Mouse (Mus musculus): ENCODE measurements around the gene E130114P18Rik. TPM values are rescaled to one million over a fixed set of nuclear protein-coding genes. Genes with fewer than 3 reads are reported as not detected.

Gene E130114P18Rik
- polyA plus RNA-seq, 1 experiment from 2014 or later: 2.7 TPM

GRCm38 (mm10) chr4:97816001-97816400, 38.1 kb upstream of the E130114P18Rik start:
- Histone ChIP-seq H3K27ac (replicated peaks) (no peak overlapping the region), H3K4me1 (no peaks in the 10 kb centered on the region), H3K4me3 (no peak overlapping the region), H3K27me3 (ENCODE audit: low read depth, poor library complexity, severe bottlenecking) (peaks cover 7% of the 10 kb centered on the region; the same call in 1 of the 2 replicates), H3K9me3 (replicated peaks) (no peaks in the 10 kb centered on the region), H3K36me3 (no peaks in the 10 kb centered on the region)
- no peak for DNase-seq (ENCODE audit: low spot score)

DNA sequence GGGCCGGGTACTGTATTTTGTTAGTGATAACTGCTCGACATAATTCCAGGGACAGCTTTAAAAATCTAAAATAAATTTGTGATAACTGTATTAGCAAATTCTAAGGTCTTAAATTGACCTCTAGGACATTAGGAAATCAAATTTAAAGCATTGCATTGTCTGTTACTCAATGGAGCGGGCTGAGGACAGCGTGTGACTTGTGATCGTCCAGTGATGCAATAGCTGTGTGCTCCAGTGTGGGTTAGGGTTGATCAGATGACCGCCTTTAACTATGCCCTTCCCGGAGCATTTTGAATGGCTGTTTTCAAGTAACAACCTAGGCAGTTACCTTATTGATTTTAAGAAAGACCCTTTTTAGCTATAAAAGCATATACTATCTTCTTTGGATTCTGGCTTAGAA, 36.6 kb upstream of the E130114P18Rik start:
- Histone ChIP-seq H3K4me3 (no peak overlapping the region), H3K27ac (replicated peaks) (no peak overlapping the region), H3K9me3 (replicated peaks) (no peaks in the 10 kb centered on the region), H3K36me3 (no peaks in the 10 kb centered on the region), H3K4me1 (no peaks in the 10 kb centered on the region), H3K27me3 (ENCODE audit: low read depth, poor library complexity, severe bottlenecking) (no peaks in the 10 kb centered on the region)
- 93% methylated on average over 7 of the region's 7 CpGs for WGBS
- no peak for DNase-seq (ENCODE audit: low spot score)

GRCm38 (mm10) chr4:97813996-97814395, 36.1 kb upstream of the E130114P18Rik start:
- Histone ChIP-seq H3K4me1 (no peaks in the 10 kb centered on the region), H3K4me3 (no peak overlapping the region)
- WGBS: 85% methylated on average over 4 of the region's 4 CpGs

GRCm38 (mm10) chr4:97813035-97813434, 35.2 kb upstream of the E130114P18Rik start:
- H3K4me3 ChIP-seq: no peak overlapping the region
- no peaks in the 10 kb centered on the region for H3K4me1 ChIP-seq
- 88% methylated on average over 5 of the region's 5 CpGs for WGBS

More at GRCm38 (mm10) chr4:97813996-97814395, 36.1 kb upstream of the E130114P18Rik start:
- Histone ChIP-seq H3K36me3 (no peaks in the 10 kb centered on the region), H3K27me3 (ENCODE audit: low read depth, poor library complexity, severe bottlenecking) (no peaks in the 10 kb centered on the region), H3K9me3 (replicated peaks) (no peaks in the 10 kb centered on the region), H3K27ac (replicated peaks) (no peak overlapping the region)
- DNase-seq (ENCODE audit: low spot score): no peak

DNA sequence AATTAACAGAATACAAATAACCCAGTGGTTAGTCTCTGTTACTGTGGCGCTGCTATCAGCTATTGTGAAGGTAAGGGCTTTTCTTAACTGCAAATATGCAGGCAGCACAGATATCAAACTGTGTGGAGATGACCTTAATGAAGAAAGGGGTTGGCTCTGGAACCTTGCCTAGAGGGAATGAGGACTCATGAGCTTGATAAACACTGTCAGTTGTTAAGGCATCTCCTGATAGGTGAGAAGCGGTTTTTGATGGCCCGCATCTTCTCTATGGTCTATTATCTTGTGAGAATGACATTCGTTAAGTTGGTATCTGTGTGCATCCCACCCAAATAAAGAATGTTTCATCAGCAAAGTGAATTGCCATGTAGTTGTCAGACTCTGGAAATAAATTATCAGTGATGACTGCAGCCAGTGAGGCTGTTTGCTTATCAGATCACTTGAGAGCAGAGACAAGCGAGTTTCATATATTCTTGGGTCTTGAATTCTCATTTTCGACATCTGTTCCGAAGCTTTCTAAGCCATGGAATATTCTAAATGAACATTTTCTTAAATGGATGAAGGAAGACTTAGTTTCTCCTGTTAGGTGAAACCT, 32.6 kb upstream of the E130114P18Rik start:
- WGBS: 92% methylated on average over 7 of the region's 7 CpGs
- DNase-seq (ENCODE audit: low spot score): no peak
- H3K4me3 ChIP-seq: no peak overlapping the region
- H3K4me1 ChIP-seq: peaks cover 7% of the 10 kb centered on the region; the same call in 1 of the 2 replicates
- no peak overlapping the region for H3K27ac ChIP-seq (replicated peaks)
- H3K9me3 ChIP-seq (replicated peaks): no peaks in the 10 kb centered on the region
- H3K36me3 ChIP-seq: no peaks in the 10 kb centered on the region
- no peaks in the 10 kb centered on the region for H3K27me3 ChIP-seq (ENCODE audit: low read depth, poor library complexity, severe bottlenecking)

More at GRCm38 (mm10) chr4:97813035-97813434, 35.2 kb upstream of the E130114P18Rik start:
- no peak for DNase-seq (ENCODE audit: low spot score)
- Histone ChIP-seq H3K9me3 (replicated peaks) (no peaks in the 10 kb centered on the region), H3K36me3 (no peaks in the 10 kb centered on the region), H3K27ac (replicated peaks) (no peak overlapping the region), H3K27me3 (ENCODE audit: low read depth, poor library complexity, severe bottlenecking) (no peaks in the 10 kb centered on the region)

DNA sequence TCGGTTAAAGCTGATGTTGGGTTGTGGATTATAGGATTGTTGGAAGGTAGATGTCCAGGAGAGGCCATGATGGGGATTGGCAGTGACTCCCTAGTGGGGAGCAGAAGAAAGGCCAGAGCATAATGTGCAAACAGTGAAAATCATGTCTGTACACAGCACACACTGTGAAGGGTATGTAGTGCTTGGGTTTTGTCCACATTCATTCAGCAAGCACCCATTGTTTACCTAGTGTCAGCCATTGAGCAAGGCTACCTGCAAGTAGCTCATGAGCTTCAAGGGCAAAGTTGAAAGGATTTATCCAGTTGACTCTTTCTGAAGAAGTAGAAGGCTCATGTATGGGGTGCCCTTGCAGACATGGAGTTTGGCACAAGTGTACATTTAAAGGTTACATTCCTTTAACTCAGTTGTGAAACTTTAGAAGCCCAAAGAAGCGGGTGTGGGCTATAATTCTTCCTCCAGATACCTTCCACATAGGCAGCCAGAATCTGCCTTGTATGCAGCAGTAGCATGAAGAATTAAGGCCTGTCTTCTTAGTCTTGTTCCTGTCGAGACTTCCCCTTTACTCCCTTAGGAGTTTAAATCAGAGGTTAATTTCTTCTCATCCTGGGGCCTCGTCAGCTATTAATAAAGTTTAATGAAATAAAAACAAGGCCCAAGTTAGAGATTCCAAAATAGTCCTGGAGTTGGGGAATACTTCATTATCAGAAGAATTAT, 31.9 kb upstream of the E130114P18Rik start:
- Histone ChIP-seq H3K27me3 (ENCODE audit: low read depth, poor library complexity, severe bottlenecking) (no peaks in the 10 kb centered on the region), H3K36me3 (no peaks in the 10 kb centered on the region), H3K9me3 (replicated peaks) (no peaks in the 10 kb centered on the region), H3K27ac (replicated peaks) (no peak overlapping the region), H3K4me3 (no peak overlapping the region), H3K4me1 (peaks cover 7% of the 10 kb centered on the region; the same call in 1 of the 2 replicates)
- no peak for DNase-seq (ENCODE audit: low spot score)
- 76% methylated on average over 4 of the region's 4 CpGs for WGBS

DNA sequence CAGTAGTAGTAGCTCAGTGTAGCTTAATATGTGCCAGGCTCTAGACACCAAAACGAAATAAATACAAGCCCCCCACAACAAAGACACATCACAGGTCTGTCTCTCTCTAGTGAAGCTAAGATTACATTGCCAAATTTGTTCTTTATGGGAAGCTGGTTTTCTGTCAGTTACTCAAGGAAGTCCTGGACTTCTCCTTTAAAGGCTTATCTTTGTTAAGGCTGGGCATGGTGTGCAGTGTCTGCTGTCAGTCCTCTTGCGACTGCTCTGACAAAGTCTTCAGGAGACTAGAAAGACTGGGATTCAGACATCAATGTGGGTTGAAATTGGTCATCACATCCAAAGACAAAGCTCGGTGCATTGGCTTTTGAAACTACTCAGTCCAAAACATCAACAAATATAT, 31.0 kb upstream of the E130114P18Rik start:
- 85% methylated on average over 3 of the region's 3 CpGs for WGBS
- Histone ChIP-seq H3K36me3 (no peaks in the 10 kb centered on the region), H3K4me3 (no peak overlapping the region), H3K27ac (replicated peaks) (no peak overlapping the region), H3K27me3 (ENCODE audit: low read depth, poor library complexity, severe bottlenecking) (no peaks in the 10 kb centered on the region), H3K9me3 (replicated peaks) (no peaks in the 10 kb centered on the region), H3K4me1 (peaks cover 7% of the 10 kb centered on the region; the same call in 1 of the 2 replicates)
- no peak for DNase-seq (ENCODE audit: low spot score)

DNA sequence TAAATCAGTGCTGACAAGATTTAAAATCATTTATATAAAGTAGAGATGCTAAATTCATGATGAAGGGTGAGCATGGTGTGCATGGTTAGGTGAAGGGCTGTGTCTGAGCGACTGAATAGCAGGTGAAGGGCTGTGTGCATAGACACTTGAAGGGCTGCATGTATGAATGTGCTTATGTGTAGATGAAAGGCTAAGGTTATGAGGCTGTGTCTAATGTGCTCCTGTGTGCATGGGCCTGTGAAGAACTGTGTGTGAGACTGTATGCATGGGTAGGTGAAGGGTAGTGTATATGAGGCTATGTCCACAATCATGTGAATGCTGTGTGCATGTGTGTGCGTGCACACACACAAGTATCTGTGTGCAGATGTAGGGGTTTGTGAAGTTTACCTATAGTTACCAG, 29.0 kb upstream of the E130114P18Rik start:
- Histone ChIP-seq H3K36me3 (peaks cover 6% of the 10 kb centered on the region), H3K4me1 (peaks cover 7% of the 10 kb centered on the region; the same call in 1 of the 2 replicates), H3K27me3 (ENCODE audit: low read depth, poor library complexity, severe bottlenecking) (no peaks in the 10 kb centered on the region), H3K9me3 (replicated peaks) (no peaks in the 10 kb centered on the region), H3K27ac (replicated peaks) (no peak overlapping the region), H3K4me3 (no peak overlapping the region)
- no peak for DNase-seq (ENCODE audit: low spot score)
- WGBS: 87% methylated on average over 2 of the region's 2 CpGs

- no peak for DNase-seq (ENCODE audit: low spot score)
- Histone ChIP-seq H3K27me3 (ENCODE audit: low read depth, poor library complexity, severe bottlenecking) (no peaks in the 10 kb centered on the region), H3K27ac (replicated peaks) (no peak overlapping the region), H3K36me3 (peaks cover 6% of the 10 kb centered on the region), H3K9me3 (replicated peaks) (no peaks in the 10 kb centered on the region), H3K4me3 (no peak overlapping the region), H3K4me1 (peaks cover 7% of the 10 kb centered on the region; the same call in 1 of the 2 replicates)
- 77% methylated on average over 7 of the region's 7 CpGs for WGBS
Observed at GRCm38 (mm10) chr4:97805896-97806808, 28.3 kb upstream of the E130114P18Rik start.

DNA sequence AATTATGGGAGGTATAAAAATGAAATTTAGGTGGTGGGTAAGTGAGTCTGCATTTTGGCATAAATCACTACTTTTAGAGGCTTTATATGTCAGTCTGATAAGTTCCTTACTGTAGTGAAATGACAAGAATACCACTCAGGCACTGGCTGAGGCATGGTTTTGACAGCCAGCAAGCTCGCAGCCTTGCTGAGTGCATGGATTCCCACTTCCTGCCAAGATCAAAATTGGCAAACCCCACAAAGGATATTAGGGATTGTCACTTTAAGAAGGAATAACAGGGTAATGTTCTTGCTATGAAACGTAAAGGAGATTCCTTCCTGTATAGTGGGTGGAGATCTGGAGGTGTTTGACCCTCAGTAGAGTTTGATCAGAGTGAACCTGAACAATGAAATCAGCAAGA, 27.4 kb upstream of the E130114P18Rik start:
- no peaks in the 10 kb centered on the region for H3K27me3 ChIP-seq (ENCODE audit: low read depth, poor library complexity, severe bottlenecking)

GRCm38 (mm10) chr4:97804638-97805037, 26.8 kb upstream of the E130114P18Rik start:
- 75% methylated on average over 5 of the region's 5 CpGs for WGBS
- H3K36me3 ChIP-seq: peaks cover 6% of the 10 kb centered on the region

More for the DNA sequence above, 27.4 kb upstream of the E130114P18Rik start:
- Histone ChIP-seq H3K27ac (replicated peaks) (no peak overlapping the region), H3K36me3 (peaks cover 6% of the 10 kb centered on the region), H3K4me1 (peaks cover 7% of the 10 kb centered on the region; the same call in 1 of the 2 replicates), H3K4me3 (no peak overlapping the region), H3K9me3 (replicated peaks) (no peaks in the 10 kb centered on the region)
- 86% methylated on average over 2 of the region's 2 CpGs for WGBS
- no peak for DNase-seq (ENCODE audit: low spot score)

GRCm38 (mm10) chr4:97803791-97804190, 25.9 kb upstream of the E130114P18Rik start:
- DNase-seq (ENCODE audit: low spot score): no peak
- Histone ChIP-seq H3K4me3 (no peak overlapping the region), H3K27me3 (ENCODE audit: low read depth, poor library complexity, severe bottlenecking) (no peaks in the 10 kb centered on the region), H3K27ac (replicated peaks) (no peak overlapping the region), H3K36me3 (peaks cover 6% of the 10 kb centered on the region), H3K4me1 (peaks cover 7% of the 10 kb centered on the region; the same call in 1 of the 2 replicates), H3K9me3 (replicated peaks) (no peaks in the 10 kb centered on the region)
- 87% methylated on average over 3 of the region's 3 CpGs for WGBS

More at GRCm38 (mm10) chr4:97804638-97805037, 26.8 kb upstream of the E130114P18Rik start:
- no peaks in the 10 kb centered on the region for H3K27me3 ChIP-seq (ENCODE audit: low read depth, poor library complexity, severe bottlenecking)
- peaks cover 7% of the 10 kb centered on the region; the same call in 1 of the 2 replicates for H3K4me1 ChIP-seq
- H3K9me3 ChIP-seq (replicated peaks): no peaks in the 10 kb centered on the region
- DNase-seq (ENCODE audit: low spot score): no peak
- H3K4me3 ChIP-seq: no peak overlapping the region
- no peak overlapping the region for H3K27ac ChIP-seq (replicated peaks)

All from midbrain, embryonic 10.5 days (tissue).